Mouse (Mus musculus) fibroblast of lung, adult 2 months (primary cell): Measurements from ENCODE around the gene Sox11.

ENCODE experiments used
- DNase-seq: peaks from one replicate; pipeline ENCODE4 v3.0.0-alpha.2; 2011; ENCODE audit warnings: low read depth

Sox11 gene

DNA sequence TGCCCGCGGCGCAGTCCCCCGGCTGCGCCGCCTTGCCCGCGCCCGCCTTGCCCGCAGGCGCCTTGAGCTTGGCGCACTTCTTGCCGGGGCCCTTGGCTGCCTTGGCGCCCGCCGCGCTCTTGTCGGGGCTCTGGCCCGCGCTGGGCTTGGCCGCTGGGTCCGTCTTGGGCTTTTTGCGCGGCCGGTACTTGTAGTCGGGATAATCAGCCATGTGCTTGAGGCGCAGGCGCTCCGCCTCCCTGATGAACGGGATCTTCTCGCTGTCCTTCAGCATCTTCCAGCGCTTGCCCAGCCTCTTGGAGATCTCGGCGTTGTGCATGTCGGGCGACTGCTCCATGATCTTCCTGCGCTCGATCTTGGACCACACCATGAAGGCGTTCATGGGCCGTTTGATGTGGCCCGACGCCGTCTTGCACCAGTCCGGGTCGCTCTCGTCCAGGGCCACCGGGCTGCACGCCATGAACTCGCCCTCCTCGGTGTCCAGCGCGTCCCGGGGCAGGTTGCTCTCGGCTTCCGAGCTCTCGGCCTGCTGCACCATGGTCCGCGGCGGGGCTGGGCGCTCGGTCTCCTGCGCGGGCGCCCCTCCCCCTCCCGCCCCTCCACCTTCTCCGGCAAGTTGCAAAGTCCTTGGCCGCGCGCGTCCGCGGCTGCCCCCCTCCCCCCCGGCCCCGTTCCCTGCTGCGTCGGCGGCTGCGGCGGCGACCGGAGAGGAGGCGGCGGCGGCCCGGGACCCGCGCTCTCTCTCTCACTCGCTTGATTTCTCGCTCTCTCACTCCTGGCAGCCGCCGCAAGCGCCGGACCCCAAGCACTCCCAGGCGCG, at the start of gene Sox11:
Gene Sox11, minus strand, starts transcription at position 704 of the 820 bp plus-strand sequence.
- no peak for DNase-seq

DNA sequence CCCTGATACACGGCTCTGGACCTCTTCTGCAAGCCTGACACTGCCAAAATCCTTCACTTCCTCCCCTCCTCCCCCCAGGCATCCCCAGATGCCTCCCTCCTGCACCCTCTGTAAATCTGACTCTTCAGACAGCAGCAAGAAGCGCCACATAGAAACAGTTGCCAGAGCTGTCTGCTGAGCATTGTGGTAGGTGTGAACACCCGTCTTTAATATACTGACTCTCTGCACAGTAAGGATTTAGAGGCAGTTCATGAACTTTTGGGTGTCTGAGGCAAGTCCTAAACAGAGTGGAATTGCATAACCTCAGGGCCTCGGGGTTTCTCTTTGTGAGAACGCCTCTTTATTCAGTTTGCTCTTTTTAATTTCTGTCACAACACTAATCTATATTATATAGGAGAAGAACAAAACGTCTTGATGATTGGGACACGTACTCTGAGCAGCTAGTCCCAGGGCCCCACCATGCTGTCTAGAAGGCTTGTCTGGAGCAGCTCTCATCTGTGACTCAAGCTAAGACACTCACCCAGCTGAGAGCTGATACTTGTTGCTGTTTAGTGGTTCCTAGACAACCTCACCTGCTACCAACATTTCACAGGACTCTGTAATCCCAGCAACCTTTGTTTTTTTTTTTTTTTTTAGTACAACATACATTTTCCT, 49.4 kb upstream of the Sox11 start:
- DNase-seq = no peak

DNA sequence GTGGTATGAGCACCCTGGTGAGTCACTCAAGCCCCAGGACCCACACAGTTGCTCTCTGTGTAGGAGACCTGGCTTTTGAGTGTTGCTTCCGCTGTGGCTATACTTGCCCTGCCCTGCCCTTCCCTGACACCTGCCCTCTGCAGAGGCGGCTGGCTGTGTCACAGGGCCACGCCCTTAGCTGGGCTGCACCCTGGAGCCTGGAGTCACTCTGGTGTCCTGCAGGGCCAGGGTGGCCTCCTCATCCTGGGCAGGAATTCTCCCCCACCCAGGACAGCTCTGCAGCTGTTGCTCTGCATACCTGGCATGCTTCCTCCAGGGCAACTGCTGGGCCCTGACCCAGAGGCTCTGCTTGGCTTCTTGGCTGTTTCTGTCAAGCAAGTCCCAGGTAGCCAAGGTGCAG, 48.1 kb upstream of the Sox11 start:
- DNase-seq = no peak

DNA sequence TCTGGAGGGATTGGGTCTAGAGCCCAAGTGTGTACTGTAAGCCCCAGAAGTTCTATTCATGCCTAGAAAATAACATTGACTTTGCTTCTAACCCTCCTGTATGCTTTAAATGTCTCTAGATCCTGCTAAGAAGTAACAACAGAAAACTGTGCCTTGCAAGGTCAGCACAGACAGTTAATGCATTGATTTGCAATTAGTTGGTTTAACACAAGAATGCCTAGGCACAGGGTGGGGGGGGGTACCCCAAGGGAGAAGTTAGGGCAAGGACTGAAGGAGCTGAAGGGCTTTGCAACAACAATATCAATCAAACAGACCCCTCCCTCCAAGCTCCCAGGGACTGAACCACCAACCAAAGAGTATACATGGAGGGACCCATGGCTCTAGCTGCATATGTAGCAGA, 47.1 kb upstream of the Sox11 start:
- no peak for DNase-seq

DNA sequence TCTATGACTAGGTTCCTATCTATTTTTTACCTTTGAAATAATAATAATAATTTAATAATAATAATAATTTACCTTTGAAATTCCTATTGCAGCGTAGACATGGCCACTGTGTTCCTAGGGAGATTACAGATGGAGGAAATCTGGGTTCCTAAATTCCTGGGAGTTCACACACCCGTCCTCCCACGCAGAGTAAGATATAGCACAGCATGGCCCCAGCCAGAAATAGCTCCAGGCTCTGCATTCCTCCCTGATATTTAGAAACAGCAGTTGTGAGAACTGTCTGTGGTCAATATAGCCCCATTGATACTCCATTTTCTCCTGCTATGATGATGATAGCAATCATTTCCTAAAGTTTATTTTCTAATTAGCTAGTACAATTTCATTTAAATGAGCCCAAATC, 30.1 kb upstream of the Sox11 start:
- DNase-seq = no peak

DNA sequence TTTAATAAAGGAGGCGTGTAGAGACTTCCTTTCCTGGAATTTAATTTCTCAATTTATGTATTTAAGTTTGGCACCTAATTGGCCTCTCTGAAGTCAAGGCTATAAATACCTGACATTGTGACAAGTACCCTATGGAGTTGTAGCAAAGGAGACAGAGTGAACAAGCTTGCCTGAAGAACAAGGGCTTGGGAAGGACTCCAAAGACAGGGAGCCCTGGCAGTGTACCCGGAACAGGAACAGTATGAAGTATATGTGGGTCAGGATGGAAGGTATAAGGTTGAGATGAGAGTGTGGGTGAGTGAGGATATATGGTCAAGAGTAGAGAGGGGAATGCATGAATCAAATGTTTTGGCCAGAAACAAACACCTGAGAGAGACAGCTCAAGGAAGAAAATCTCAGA, 28.4 kb upstream of the Sox11 start:
- no peak for DNase-seq

DNA sequence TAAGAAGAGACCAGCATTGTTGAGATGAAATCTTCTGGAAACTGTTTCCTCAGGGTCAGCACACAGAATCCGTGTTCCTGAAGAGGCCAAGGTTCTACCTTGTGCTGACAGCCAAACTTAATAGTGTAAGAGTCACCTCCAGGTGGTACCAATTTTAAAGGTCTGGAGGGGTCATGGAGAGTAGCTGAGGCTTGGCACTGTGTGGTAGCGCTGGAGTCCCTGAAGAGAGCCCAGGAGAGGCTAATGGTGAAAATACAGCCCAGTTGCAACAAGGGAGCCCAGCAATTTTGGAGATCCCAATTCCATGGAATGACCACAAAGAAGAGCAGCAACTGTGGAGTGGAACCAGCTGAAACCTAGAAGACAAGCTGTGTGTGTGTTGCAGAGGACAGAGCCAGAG, 25.1 kb upstream of the Sox11 start:
- no peak for DNase-seq

DNA sequence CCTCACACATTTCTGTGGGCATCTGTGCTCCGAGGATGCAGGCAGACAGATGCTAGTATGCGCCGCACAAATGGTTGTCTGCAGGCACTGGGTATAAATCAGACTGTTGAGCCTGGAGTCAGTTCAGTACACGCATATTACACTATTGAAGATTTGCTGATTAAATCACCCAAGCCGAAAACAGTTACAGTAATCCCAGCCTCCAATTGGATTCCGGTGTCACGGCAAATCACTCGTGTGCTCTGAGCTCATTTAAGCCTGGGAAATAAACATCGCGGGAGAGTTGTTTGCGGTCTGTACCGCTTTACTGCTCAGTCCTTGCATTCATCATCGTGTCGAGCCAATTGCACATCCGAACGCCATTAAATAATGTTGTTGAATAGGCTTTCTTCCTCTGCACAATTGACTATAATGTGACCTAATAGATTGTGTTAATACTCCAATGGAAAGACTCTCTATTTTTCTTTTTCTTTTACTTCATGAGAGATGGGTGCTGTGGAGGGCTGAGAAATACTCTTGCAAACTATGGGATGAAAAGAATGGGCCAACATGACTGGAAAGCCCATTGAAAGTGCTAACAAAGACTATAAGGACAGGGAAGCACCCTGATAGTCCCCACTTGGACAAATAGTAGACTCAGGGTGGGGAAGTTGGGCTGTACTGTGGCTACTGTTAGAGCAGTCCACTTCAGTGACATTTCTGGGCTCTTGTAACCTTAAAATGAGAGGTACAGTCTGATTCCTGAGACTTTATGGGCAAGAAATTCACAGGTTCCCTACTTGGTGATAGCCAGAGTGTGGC, 21.7 kb upstream of the Sox11 start:
- no peak for DNase-seq

DNA sequence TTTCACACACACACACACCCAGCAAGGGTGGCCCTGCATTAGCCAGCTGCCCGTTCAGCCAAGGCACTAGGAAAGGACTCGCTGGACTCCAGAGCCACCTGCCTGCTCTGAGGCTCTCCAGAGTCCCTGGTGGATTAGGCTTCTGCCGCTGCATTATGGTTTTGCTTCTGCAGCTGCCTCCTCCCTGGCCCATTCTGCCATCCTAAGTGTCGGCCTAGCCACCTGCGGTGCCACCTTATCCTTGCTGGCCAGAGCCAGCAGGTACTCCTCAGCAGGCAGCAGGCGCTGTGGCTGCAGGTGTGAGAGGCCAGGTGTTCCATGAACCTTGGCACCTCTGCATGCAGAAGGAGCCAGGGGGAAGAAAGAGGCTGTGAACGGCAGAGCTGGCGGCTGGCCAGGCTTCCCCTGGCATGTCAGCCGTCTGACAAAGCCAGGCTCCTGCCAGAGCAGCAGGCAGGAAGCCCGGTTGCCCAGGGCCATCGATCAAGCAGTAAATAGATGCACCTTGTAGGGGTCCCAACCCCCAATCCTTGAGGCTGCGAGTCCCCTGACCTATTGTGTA, 14.8 kb upstream of the Sox11 start:
- no peak for DNase-seq

DNA sequence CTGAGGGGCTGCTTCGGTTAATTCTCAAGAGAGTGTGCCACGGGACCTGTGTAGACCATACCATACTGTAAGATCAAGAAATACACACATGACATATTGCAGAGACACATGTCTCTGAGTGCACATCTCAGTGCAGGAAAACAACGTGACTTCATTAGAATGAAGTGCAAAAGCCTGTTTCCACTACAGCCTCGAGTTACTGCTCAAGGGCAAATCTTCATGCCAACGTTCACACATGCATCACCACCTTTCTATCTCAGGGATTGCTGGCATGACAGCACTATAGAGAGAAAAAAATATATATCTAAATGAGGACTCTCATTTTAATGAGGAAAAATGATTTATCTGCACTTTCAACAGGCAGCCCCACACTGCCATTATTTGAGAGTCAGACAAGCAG, 14.2 kb upstream of the Sox11 start:
- DNase-seq = no peak

DNA sequence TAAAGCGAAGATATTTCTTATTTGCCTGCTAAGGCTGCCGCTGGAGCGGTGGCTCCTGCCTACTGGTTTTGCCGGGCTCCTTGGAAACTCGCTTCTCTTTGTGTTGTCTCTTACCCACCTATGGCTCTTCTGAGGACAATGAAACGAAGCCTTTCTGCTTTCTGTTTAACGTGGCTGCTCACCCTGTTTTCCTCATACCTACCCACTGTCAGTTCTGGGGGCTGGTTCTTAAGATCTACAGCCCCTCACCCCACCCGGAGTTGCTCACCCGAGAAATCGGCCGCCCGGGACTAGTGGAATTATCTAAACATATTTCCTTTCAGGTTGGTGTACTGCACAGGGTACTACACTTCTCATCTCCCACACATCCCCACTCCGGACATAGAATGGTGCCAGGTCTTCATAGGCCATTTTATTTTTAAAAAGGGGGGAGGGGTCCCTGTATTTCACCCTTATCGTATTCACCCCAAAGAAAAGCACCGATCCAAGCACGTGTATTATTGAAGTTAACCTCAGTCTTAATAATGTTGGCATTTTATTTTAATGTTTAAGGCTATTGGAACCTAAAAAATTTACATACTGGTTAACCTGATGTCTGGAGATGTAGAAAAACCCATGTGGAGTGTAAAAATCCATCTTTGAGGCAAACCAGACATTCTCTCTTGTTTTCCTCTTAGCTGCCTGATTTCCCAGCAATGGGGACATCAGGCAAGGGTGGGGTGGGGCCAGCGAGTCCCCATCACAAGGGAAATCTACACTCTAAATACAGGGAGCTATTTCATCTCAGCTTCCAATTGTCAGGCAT, 1.4 kb upstream of the Sox11 start:
- no peak for DNase-seq

DNA sequence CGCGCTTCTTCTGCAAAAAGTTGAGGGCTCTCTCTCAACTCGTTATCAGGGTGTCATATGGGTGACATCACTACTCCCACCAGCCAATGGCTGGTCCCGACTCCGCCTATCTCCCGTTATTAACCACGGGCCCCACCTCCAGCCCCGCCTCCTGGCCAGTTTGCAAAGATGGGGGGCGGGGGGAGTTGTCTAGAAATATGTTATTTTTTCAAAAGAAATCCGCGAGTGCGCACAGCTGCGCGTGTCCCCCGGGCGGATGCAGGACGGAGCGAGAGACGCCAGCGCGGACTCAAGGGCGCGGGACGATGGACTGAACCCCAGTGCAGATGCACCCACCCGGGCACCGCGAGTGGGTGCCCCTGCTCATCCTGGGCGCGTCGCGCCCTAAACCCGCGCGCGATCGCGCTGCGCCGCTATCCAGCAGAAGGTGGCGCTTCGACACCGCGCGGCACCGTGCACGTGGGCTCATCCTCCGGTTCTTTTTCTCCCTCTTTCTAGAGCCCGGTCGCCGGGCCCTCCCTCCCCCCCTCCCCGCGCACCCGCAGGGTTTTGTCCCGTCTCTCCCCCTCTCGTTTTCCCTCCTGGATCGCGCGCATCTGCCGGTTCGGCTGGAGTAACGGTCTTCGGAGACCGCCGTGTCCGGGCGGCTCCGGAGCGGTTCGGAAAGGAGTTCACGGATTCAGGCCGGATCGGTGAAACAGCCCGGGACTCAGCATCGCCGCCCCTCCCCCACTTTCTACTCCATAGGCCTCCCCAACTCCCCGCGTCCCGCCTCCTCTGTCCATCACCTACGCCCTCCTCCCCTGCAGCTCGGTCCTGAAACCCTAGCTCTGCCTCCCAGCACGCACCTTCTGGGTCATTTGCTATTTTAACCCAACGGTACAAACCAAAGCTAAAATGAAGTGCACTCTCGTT, 574 bp upstream of the Sox11 start:
- peak; percentile 15 for DNase-seq

DNA sequence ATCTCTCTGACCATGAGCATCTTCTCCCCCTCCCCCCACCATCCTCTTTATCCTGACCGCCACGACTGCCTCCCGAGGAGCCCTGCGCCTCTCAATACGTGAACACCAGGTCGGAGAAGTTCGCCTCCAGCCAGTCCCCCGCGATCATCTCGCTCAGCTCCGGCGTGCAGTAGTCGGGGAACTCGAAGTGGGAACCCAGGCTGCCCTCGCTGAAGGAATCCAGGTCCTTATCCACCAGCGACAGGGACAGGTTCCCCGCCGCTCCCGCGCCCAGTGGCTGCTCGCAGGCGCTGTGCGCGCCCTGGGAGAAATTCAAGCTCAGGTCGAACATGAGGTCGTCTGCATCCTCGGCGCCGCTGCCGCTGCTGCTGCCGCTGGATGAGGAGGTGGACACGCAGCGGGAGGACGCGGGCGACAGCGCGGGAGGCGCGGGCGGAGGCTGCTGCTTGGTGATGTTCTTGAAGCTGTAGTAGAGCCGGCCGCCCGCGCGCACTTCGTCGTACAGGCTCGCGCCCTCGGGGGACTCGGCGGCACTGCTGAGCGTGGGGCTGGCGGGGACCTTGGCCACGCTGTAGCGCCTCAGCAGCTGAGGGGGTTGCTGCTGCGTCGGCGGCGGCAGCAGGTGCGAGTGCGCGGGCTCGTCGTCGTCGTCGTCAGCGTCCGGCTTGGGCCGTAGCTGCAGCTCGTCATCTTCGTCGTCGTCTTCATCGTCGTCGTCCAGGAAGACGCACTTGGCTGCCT, 1.1 kb downstream of the Sox11 start:
- no peak for DNase-seq

DNA sequence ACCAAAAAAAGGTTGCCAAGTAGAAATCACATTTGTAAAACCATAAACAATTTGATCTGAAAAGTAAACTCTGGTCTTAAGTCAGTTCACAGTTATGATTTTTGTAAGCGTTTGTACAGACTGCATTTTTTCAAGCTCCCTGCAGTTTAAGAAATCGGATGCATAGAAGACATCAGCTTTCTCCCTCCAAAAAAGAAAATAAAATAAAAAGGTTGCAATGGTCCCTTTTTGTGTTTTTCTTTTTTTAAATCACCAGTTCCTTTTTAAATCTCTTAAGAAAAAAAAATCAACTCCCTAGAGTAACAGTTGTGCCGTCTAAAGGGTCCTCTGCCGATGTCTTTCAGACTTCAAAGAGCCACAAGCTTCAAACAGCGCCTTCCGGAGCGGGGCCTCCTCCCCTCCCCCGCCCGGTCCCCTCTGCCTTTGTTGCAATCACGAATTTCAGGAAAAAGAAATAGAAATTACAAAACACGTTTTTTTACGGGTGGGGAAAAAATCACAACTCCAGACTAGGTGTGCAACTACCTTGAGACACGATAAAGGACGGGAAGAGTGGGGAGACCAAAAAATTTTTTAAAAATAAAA, 1.8 kb downstream of the Sox11 start:
- no peak for DNase-seq

DNA sequence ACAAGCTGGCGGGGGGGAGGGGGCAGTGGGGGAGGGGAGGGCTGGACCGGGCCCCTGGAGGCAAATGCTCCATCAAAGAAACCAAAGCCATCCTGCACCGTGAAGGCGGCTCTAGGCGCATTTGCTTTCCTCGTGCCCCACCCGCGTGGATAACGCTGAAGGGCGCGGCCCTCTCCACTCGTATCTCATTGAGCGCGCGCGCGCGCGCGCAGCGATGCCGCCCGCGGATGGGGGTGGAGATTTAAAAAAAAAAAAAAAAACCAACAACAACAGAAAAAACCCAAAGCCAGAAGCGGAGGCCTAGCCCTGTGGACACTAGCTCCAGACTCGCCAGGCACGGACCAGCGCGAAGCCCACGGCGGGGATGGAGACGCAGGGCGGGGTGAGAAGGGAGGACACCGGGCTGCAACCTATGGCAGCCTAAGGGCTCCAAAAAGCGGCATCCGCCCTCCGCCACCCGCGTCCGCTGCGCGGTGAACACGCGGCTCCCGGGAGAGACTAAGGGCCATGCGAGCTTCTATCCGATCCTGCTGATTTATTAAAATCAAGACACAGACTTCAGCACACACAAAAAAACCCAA, 3.1 kb downstream of the Sox11 start:
- DNase-seq = no peak

DNA sequence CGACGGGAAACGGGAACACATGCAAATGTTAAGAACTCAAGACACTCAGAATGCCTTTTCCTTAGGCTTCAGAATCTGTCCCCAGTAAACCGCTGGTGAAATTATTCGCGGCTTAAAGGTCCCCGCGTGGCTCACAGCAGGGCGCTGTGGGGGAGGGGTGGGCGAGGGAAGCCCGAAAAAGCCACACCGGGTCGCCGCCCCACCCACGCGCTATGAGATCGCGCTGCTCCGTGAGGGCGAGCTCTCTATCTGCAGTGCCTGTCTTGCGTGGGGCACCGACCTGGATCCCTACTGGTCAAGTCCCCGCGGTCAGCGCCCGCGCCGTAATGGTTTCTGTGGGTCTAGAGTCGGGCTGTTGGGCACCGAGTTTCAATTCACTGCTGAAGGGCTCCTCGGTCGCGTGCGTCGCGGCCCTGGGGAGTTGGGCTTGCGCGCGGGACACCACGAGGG, 3.6 kb downstream of the Sox11 start:
- DNase-seq = no peak

DNA sequence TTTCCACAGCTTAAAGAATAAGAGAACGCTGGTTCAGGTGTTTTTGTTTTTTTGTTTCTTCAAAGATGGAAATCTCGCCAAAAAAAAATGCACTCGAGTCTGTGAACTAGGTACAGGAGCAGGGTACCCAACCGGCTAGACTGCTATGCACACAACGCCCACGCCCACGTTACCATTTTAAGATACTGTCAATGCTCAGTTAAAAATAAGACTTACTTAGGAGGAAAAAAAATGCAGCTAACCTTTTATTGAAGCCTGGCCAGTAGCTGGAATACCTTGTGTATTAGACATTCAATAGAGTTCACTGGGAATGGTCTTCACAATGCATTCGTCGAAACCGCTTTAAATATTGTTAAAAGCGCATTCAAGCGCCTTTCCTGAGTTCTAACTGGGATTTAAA, 4.3 kb downstream of the Sox11 start:
- DNase-seq = no peak

DNA sequence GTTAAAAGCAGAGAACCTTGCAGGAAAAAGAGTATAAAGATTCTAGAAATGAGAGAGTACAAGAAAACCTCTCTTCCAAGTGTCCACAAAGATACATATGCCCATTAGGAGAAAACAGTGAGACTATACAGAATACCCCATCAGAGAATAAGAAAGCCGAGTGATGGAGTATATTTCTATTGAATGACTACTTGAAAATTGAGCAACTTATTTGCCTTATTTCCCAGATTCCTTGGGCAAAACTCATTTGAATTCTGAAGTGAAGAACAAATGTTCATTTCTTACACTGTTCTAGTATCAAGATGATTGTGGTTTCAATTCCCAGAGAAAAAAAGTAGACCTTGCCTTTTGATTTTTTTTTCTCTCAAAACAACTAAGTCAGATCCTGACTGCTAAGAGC, 4.9 kb downstream of the Sox11 start:
- DNase-seq = no peak

DNA sequence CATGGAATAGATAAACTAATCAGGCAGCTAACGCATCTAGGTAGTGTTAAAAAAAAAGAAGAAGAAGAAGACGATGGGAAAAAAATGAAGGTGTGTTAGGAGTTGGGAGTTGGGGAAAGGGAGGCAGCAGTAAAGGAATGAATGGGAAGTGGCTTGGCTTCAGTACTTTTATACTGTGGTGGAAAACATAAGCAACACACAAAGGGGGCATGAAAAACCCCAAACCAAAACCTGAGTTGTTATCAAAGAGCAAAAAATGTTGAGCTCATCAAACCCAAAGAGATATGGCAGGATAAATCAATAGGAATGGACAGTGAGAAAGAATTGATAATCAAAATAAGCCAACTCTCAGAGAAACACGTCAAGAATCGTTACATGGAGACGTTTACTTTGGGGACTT, 5.6 kb downstream of the Sox11 start:
- DNase-seq = no peak
